In the genomic region with DNA sequence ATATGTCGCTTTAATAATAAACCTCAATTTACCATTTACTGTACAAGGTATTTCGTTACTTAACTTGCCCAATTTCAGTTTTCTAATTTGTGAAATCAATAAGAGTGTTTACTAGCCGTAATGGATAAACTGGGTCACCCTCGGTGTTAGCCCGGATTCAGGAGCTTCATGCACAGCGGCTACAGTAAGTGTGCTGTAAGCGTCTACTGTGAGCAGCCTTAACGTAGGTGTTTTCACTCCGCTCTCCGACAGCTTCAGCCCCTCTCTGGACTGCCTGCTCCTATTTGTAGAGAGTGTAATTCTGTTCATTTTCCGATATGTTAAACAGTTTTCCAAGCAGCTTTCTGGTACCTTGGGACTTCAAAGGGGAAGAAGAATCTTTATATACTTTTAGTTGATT, we compare ENCODE assay signal across 16 mouse cellular contexts.
"Had no signal": no experiment of that assay in that cellular context is flagged by ENCODE, and none has a peak within 500 bp of the region (broad histone marks: within the 10 kb centered on the region; RNA-seq: fewer than 3 reads in every experiment).

No protein-coding gene starts in this region.

- ATAC-seq: hindbrain, embryonic 16.5 days; inflammation-experienced regulatory T-cells, adult 6 months; intestine, postnatal 0 days had no signal

- DNase-seq: gastrocnemius, adult 2 months; gastrocnemius, postnatal 10 days; gastrocnemius, postnatal 25 days; heart, adult 18-20 months; heart, postnatal 10 days; heart, postnatal 4 days; kidney, adult 18-20 months; kidney, adult 8-10 months; kidney, postnatal 10 days; kidney, postnatal 25 days; kidney, postnatal 4 days; liver; liver, embryonic 13.5 days had no signal
